Mouse (Mus musculus) stomach, postnatal 0 days (tissue): ENCODE data around the gene Epsti1.

Experiments
- CTCF ChIP-seq: IDR thresholded peaks from 2 replicates; pipeline ENCODE4 v1.5.1; 2016; ENCODE audit warnings: antibody characterized with exemption, low read depth, mild to moderate bottlenecking, moderate library complexity
- EP300 ChIP-seq: optimal IDR thresholded peaks from 2 replicates; pipeline ENCODE3; 2016; ENCODE audit warnings: antibody characterized with exemption

GRCm38 (mm10) chr14:77933243-77933642 is 29.2 kb downstream of the Epsti1 start:
- TF ChIP-seq CTCF (no peak), EP300 (no peak)
